ENCODE assay signal across 23 mouse cellular contexts in the genomic region with DNA sequence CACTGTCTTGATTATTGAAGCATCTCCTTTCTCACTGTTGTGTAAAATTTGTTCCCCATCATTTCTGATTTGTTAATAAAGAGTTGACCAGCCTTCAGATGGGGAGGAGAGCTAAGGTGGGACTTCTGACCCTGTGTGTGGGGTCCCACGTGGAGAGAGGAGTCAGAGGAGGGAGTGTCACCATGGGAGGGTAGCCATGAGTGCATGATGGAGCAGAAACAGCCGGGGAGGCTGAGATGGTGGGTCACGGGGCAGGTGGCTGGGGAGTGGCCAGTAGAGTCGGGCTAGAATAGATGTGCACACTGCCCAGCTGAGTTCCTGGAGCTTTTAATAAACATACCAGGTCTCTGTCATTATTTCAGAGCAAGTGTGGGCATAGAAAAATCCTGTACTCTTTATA.
"Had no signal": no experiment of that assay in that cellular context is flagged by ENCODE, and none has a peak within 500 bp of the region (broad histone marks: within the 10 kb centered on the region; RNA-seq: fewer than 3 reads in every experiment).

No protein-coding gene starts in this region.

- H3K9ac ChIP-seq: forebrain, postnatal 0 days; heart, embryonic 13.5 days; heart, embryonic 15.5 days; hindbrain, embryonic 13.5 days; hindbrain, embryonic 15.5 days; limb, embryonic 13.5 days; limb, embryonic 15.5 days; liver, embryonic 12.5 days; liver, embryonic 14.5 days had no signal

- H3K9me3 ChIP-seq: heart, embryonic 13.5 days; heart, embryonic 15.5 days; hindbrain, embryonic 13.5 days; hindbrain, embryonic 15.5 days; limb, embryonic 13.5 days; limb, embryonic 15.5 days; liver, embryonic 12.5 days had no signal

- H3K36me3 ChIP-seq: heart, embryonic 15.5 days; hindbrain, embryonic 13.5 days; hindbrain, embryonic 15.5 days; limb, embryonic 15.5 days had no signal

- H3K27me3 ChIP-seq: heart, embryonic 13.5 days; heart, embryonic 15.5 days; hindbrain, embryonic 13.5 days; hindbrain, embryonic 15.5 days; limb, embryonic 13.5 days; limb, embryonic 15.5 days; liver, embryonic 12.5 days had no signal

- H3K4me3 ChIP-seq: heart, embryonic 13.5 days; heart, embryonic 15.5 days; hindbrain, embryonic 13.5 days; hindbrain, embryonic 15.5 days; limb, embryonic 13.5 days; limb, embryonic 15.5 days; liver, embryonic 12.5 days had no signal

- DNase-seq: forebrain, postnatal 0 days; gastrocnemius, postnatal 14 days; gastrocnemius, postnatal 36 days; heart, adult 18-20 months; heart, postnatal 14 days; heart, postnatal 36 days; kidney, adult 11 months; kidney, postnatal 10 days; kidney, postnatal 36 days; layer of hippocampus, adult 9-11 months; layer of hippocampus, postnatal 36 days; left cerebral cortex, postnatal 4 days had no signal

- H3K4me2 ChIP-seq: heart, embryonic 11.5 days; heart, embryonic 13.5 days; heart, embryonic 15.5 days; hindbrain, embryonic 13.5 days; hindbrain, embryonic 15.5 days; limb, embryonic 13.5 days; limb, embryonic 15.5 days; liver, embryonic 12.5 days had no signal

- H3K4me1 ChIP-seq: heart, embryonic 13.5 days; heart, embryonic 15.5 days; hindbrain, embryonic 13.5 days; hindbrain, embryonic 15.5 days; limb, embryonic 13.5 days; limb, embryonic 15.5 days; liver, embryonic 12.5 days had no signal

- H3K27ac ChIP-seq: heart, embryonic 13.5 days; heart, embryonic 15.5 days; hindbrain, embryonic 13.5 days; hindbrain, embryonic 15.5 days; hindbrain, postnatal 0 days; limb, embryonic 13.5 days; limb, embryonic 15.5 days; liver, embryonic 12.5 days; liver, embryonic 14.5 days had no signal

- ATAC-seq: forebrain, postnatal 0 days; hindbrain, postnatal 0 days; intestine, embryonic 16.5 days; liver, embryonic 12.5 days had no signal
